Mouse (Mus musculus): ENCODE measurements at regions not wholly inside any gene's neighbourhood (a gene's known extent, or its start where the extent isn't known, plus 50 kb on each side); places are given as distances from the start of the nearest gene placed in this dataset.

DNA sequence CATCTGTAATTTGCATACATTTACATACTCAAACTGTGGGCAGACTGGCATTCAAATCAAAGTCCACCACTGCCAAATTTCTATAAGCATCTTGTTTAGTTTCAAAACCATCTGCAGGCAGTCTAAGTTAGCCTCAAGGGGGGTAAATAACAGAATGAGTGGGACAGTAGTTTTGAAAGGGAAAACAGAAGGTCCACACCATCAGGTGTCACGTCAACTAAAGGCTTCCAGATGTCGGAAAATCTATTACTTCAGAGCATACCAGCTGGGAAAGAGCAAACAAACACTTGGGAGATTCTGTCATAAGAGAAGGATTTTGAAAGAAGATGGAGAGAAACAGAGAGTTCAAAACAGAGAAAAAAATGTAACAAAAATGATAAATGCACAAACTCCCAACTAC is 402.1 kb upstream of the Rack1 start:
- WGBS, result 69% methylated on average over 2 of the region's 2 CpGs
- no peak for TF ChIP-seq CTCF (IDR thresholded peaks at IDR 0.05; ENCODE audit: insufficient read depth, low read depth, low read length)
- no peak for TF ChIP-seq POLR2A (IDR thresholded peaks at IDR 0.05; ENCODE audit: insufficient read depth, low read depth, low read length)
- H3K27ac ChIP-seq (ENCODE audit: insufficient read depth, low read depth, low read length), result no peak overlapping the region

DNA sequence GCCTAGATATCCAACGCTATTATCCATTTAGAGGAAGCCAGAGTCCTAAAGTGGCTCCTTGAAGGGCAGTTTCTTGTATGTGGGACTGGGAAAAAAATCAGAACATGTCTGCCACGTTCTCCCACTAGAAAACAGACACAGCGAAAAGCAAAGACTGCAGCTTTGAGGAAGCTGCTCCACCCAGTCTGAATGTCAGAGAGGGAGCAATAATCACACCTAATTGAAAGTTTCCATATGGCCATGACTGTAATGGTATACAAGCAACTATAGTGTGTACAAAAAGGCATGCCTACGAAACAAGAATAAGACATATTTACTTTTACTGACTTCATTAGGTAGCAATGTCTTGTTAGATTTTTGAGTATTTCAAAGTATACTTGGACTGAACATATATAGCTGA is 392.7 kb upstream of the Sgcd start:
- TF ChIP-seq CTCF (IDR thresholded peaks at IDR 0.05; ENCODE audit: insufficient read depth, low read depth, low read length) (no peak), POLR2A (IDR thresholded peaks at IDR 0.05; ENCODE audit: insufficient read depth, low read depth, low read length) (no peak)
- WGBS, result 79% methylated on average over 4 of the region's 4 CpGs
- Histone ChIP-seq H3K4me3 (ENCODE audit: insufficient read depth, low read depth, low read length) (no peak overlapping the region), H3K27ac (ENCODE audit: insufficient read depth, low read depth, low read length) (no peak overlapping the region), H3K4me1 (ENCODE audit: control insufficient read depth, insufficient read depth, low read length) (no peaks in the 10 kb centered on the region)

More for the DNA sequence above, 402.1 kb upstream of the Rack1 start:
- no peaks in the 10 kb centered on the region for H3K4me1 ChIP-seq (ENCODE audit: control insufficient read depth, insufficient read depth, low read length)
- H3K4me3 ChIP-seq (ENCODE audit: insufficient read depth, low read depth, low read length), result no peak overlapping the region

DNA sequence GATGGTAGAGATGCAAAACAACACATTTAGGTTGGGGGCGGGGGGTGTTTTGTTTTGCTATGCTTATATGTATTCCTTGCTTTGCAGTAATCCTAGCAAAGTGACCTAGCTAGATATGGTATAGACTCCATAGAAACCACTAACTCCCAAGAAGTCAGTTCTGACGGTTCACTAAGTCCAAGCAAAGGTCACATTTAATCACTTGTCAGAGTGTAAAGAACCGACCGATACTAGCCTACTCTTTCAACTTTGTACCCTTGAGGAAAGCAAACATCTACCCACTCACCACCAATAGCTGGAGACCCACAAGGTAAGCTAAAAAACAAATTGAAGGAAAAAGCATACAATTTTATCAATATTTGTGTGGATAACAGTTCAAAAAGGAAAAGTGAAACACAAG is 389.3 kb upstream of the Sgcd start:
- Histone ChIP-seq H3K27ac (ENCODE audit: insufficient read depth, low read depth, low read length) (no peak overlapping the region), H3K4me3 (ENCODE audit: insufficient read depth, low read depth, low read length) (no peak overlapping the region), H3K4me1 (ENCODE audit: control insufficient read depth, insufficient read depth, low read length) (no peaks in the 10 kb centered on the region)
- TF ChIP-seq POLR2A (IDR thresholded peaks at IDR 0.05; ENCODE audit: insufficient read depth, low read depth, low read length), result no peak
- TF ChIP-seq CTCF (IDR thresholded peaks at IDR 0.05; ENCODE audit: insufficient read depth, low read depth, low read length), result no peak
- WGBS, result 94% methylated on average over 4 of the region's 4 CpGs

DNA sequence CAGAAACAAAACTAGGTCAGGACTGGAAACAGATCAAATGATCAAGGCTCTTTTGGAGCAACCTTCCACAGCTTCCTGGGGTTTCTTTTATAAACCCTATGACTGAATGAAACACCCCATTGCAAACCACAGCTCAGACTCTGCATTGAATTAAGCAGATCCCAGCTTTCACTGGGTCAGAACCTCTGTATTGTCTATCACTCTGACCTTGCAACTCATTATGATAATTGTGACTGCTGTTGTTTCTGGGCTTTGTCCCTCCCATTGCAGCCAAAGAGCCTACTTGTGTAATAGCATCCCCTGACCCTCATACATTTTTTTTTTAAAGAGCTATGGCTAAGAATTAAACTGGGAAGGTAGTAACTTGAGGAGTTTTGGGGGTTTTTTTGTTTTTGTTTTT is 388.5 kb upstream of the Sgcd start:
- H3K4me3 ChIP-seq (ENCODE audit: insufficient read depth, low read depth, low read length), result no peak overlapping the region
- no peak overlapping the region for H3K27ac ChIP-seq (ENCODE audit: insufficient read depth, low read depth, low read length)
- no peaks in the 10 kb centered on the region for H3K4me1 ChIP-seq (ENCODE audit: control insufficient read depth, insufficient read depth, low read length)
- no peak for TF ChIP-seq CTCF (IDR thresholded peaks at IDR 0.05; ENCODE audit: insufficient read depth, low read depth, low read length)
- TF ChIP-seq POLR2A (IDR thresholded peaks at IDR 0.05; ENCODE audit: insufficient read depth, low read depth, low read length), result no peak

DNA sequence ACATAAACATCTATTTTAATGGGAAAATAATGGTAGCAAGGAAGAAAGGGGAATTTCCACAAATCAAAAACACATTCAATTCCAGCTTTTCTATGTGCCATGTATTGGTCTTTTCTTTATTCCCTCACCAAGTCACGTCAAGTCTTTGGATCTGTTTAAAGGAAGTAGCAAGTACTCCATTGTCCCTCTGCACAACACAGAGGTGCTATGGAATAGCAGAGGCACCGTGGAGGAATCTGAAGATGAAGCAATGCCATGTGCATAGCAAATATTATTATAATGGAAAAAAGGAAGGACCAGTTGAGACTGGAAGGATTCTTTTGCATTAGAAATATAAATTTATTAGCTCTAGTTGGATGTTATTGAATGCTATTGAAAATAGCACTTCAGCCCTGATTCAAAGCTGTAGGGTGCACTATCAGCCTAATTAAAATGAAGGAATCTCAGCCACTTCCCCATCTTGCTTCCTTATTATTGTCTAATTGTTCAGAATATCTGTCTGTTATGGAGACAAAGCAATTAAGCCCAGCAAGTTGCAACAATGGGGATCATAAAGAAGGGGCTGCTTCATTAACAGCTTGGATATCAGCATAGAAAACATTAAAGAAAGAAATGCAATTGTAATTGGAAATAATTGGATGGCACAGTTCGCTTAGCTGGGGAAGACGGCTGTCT is 362.7 kb upstream of the Sgcd start:
- Histone ChIP-seq H3K27ac (ENCODE audit: insufficient read depth, low read depth, low read length) (no peak overlapping the region), H3K4me3 (ENCODE audit: insufficient read depth, low read depth, low read length) (no peak overlapping the region), H3K4me1 (ENCODE audit: control insufficient read depth, insufficient read depth, low read length) (no peaks in the 10 kb centered on the region)
- 64% methylated on average over 4 of the region's 4 CpGs for WGBS
- TF ChIP-seq POLR2A (IDR thresholded peaks at IDR 0.05; ENCODE audit: insufficient read depth, low read depth, low read length) (no peak), CTCF (IDR thresholded peaks at IDR 0.05; ENCODE audit: insufficient read depth, low read depth, low read length) (no peak)

DNA sequence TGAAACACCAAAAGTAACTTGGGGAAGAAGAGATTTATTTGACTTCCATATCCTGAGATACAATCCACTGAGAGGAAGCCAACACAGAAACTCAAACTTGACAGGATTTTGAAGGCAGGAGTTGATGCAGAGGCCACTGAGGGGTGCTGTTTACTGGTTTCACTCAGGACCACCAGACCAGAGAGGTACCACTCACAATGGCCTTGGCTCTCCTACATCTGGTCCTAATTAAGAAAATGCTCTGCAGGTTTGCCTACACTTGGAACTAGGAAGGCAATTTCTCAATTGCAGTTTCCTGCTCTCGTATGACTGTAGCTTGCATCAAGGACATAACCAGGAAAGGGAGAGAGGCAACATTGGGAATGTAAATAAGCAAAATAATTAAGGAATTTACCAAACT is 325.7 kb upstream of the Sgcd start:
- Histone ChIP-seq H3K4me3 (ENCODE audit: insufficient read depth, low read depth, low read length) (no peak overlapping the region), H3K4me1 (ENCODE audit: control insufficient read depth, insufficient read depth, low read length) (no peaks in the 10 kb centered on the region), H3K27ac (ENCODE audit: insufficient read depth, low read depth, low read length) (no peak overlapping the region)
- no peak for TF ChIP-seq CTCF (IDR thresholded peaks at IDR 0.05; ENCODE audit: insufficient read depth, low read depth, low read length)
- TF ChIP-seq POLR2A (IDR thresholded peaks at IDR 0.05; ENCODE audit: insufficient read depth, low read depth, low read length), result no peak
- WGBS, result 87% methylated on average over 1 of the region's 1 CpGs

DNA sequence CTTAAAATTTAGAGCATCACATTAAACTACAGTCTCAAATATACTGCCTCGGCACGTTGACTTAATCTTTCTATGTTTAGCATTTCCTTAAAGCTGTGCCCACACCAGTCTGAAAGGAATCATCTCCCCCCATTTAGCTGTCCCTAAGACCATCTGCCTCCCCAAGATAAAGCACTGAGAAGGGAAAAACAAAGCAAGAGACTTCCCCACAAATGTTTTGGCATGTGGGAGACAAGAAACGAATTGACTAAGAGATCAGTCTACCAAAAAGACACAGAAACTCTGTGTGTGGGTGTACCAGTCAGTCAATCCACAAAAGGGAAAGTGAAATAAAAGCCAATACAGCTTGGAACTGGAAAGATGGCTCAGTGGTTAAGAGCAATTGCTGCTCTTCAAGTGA is 306.6 kb upstream of the Sgcd start:
- H3K27ac ChIP-seq (ENCODE audit: insufficient read depth, low read depth, low read length), result no peak overlapping the region
- H3K4me1 ChIP-seq (ENCODE audit: control insufficient read depth, insufficient read depth, low read length), result no peaks in the 10 kb centered on the region
- WGBS, result 74% methylated on average over 3 of the region's 3 CpGs
- H3K4me3 ChIP-seq (ENCODE audit: insufficient read depth, low read depth, low read length), result no peak overlapping the region
- TF ChIP-seq CTCF (IDR thresholded peaks at IDR 0.05; ENCODE audit: insufficient read depth, low read depth, low read length), result no peak
- no peak for TF ChIP-seq POLR2A (IDR thresholded peaks at IDR 0.05; ENCODE audit: insufficient read depth, low read depth, low read length)

DNA sequence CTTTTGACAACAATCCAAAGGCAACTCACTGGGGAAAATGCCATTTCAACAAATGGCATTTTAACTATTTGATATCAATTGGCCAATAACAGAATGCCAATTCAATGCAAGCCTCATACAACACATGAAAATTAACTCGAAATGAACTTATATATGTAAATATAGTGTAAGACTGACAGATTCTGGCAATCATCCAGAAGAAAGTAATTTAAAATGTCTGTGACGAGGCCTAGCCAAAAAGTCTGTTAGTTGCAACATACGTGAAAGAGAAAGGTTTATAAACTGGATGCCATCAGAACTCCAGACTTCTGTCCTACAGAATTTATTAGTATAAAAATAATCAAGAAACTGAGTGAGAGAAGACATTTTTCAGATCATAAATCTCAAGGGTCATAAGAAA is 273.7 kb upstream of the Sgcd start:
- no peak overlapping the region for H3K27ac ChIP-seq (ENCODE audit: insufficient read depth, low read depth, low read length)
- no peak overlapping the region for H3K4me3 ChIP-seq (ENCODE audit: insufficient read depth, low read depth, low read length)
- TF ChIP-seq CTCF (IDR thresholded peaks at IDR 0.05; ENCODE audit: insufficient read depth, low read depth, low read length), result no peak
- no peak for TF ChIP-seq POLR2A (IDR thresholded peaks at IDR 0.05; ENCODE audit: insufficient read depth, low read depth, low read length)
- H3K4me1 ChIP-seq (ENCODE audit: control insufficient read depth, insufficient read depth, low read length), result no peaks in the 10 kb centered on the region
- 82% methylated on average over 3 of the region's 3 CpGs for WGBS

DNA sequence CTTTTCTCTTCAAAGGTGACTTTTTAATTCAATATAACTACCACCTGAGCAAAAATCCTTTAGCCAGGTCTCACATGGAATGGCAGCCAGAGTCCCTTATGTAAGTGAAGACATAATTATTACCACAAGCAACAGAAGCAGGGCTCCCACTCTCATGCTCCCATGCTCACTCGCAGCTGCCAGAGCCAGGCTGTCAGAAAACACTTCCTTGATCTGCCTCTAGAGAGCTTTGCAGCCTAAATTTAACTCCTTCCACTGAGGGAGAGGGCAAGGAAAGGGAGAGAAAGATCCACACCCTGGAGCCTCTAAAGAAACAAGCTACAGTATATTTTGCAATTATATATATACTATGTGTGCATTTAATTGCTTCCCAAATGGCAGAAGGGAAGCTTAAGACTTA is 272.3 kb upstream of the Sgcd start:
- 10% methylated on average over 1 of the region's 1 CpGs for WGBS
- no peak overlapping the region for H3K27ac ChIP-seq (ENCODE audit: insufficient read depth, low read depth, low read length)
- TF ChIP-seq CTCF (IDR thresholded peaks at IDR 0.05; ENCODE audit: insufficient read depth, low read depth, low read length) (no peak), POLR2A (IDR thresholded peaks at IDR 0.05; ENCODE audit: insufficient read depth, low read depth, low read length) (no peak)
- no peaks in the 10 kb centered on the region for H3K4me1 ChIP-seq (ENCODE audit: control insufficient read depth, insufficient read depth, low read length)
- no peak overlapping the region for H3K4me3 ChIP-seq (ENCODE audit: insufficient read depth, low read depth, low read length)
